Mouse (Mus musculus) testis, adult 2 months (tissue): ENCODE results near the gene Ehbp1. TPM values are rescaled to one million over a fixed set of nuclear protein-coding genes. Genes with fewer than 3 reads are reported as not detected.

Experiments used
- H3K27ac ChIP-seq: fragments of 200-500 bp; 2 replicates; pipeline ENCODE4 v1.5.1; 2012; ENCODE audit warnings: low read depth, low read length; ENCODE audit not compliant: control insufficient read depth, insufficient read depth
- H3K27me3 ChIP-seq: fragments of 200-500 bp; 2 replicates; pipeline ENCODE4 v1.6.1; 2012; ENCODE audit warnings: mild to moderate bottlenecking, low read length, moderate library complexity; ENCODE audit not compliant: control insufficient read depth, insufficient read depth
- H3K36me3 ChIP-seq: fragments of 200-500 bp; 2 replicates; pipeline ENCODE4 v1.6.1; 2012; ENCODE audit warnings: mild to moderate bottlenecking, low read length; ENCODE audit not compliant: control insufficient read depth, insufficient read depth
- H3K4me1 ChIP-seq: fragments of 200-500 bp; 2 replicates; pipeline ENCODE4 v1.6.1; 2012; ENCODE audit warnings: low read length; ENCODE audit not compliant: control insufficient read depth, insufficient read depth
- H3K4me3 ChIP-seq: fragments of 200-500 bp; 2 replicates; pipeline ENCODE4 v1.5.1; 2012; ENCODE audit warnings: low read depth, mild to moderate bottlenecking, low read length, moderate library complexity, mixed read lengths; ENCODE audit not compliant: control insufficient read depth
- CTCF ChIP-seq: fragments of 200-500 bp; IDR thresholded peaks from 2 replicates; pipeline ENCODE4 v1.5.1; 2012; ENCODE audit warnings: low read depth, mild to moderate bottlenecking, inconsistent platforms, low read length, moderate library complexity; ENCODE audit not compliant: control insufficient read depth, insufficient read depth, insufficient replicate concordance
- POLR2A ChIP-seq: fragments of 200-500 bp; IDR thresholded peaks from 2 replicates; pipeline ENCODE4 v1.6.1; 2012; ENCODE audit warnings: low read depth, mild to moderate bottlenecking, inconsistent platforms, low read length, moderate library complexity; ENCODE audit not compliant: control insufficient read depth
- polyA plus RNA-seq: library from polyadenylated mRNA; depleted of rRNA; stranded (reverse); fragments of >200 nt; gene quantifications from 2 replicates; pipeline ENCODE4 v1.2.3, GENCODE M21; 2012

Ehbp1 gene
- polyA plus RNA-seq, 1 experiment = 13.1 TPM

DNA sequence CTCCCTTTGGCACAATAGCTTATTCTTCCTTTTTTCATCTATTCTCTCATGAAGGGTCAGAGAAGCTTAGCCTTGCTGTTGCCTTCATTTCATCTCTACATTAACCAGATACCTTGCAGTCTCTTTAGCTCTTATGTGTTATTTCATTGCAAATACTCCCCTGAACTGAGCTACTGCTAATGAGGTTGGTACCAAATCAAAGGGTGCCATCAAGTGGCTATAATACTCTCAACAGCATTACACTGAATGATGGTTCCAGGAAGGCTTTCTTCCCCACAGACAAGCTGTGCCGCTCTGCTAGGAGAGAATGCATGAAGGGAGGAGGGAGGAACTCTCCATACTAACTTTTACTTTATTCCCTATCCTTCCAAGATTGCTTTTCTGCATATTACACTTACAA is 135.5 kb downstream of the Ehbp1 start:
- H3K4me3 ChIP-seq = no peak overlapping the region
- TF ChIP-seq CTCF (no peak), POLR2A (no peak)
- no peaks in the 10 kb centered on the region for H3K36me3 ChIP-seq
- no peaks in the 10 kb centered on the region for H3K27me3 ChIP-seq
- no peak overlapping the region for H3K27ac ChIP-seq
- H3K4me1 ChIP-seq = no peaks in the 10 kb centered on the region

DNA sequence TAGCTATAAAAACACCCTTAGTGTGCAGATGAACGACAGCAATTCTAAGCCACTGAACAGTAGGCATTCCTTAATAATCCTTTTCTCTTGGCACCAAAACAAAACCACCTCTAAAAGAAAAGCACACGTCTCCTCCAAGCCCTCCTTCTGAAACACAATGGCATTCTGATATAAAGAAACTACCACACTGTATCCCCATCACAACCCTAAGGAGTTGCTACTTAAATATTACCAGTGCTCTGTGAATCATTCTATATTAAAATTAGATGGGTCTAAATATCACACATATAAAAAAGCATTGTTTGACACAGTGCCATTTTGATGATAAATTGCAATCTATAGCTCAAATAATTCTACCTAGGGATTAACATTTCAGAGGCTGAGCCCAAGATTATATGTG is 135.9 kb downstream of the Ehbp1 start:
- Histone ChIP-seq H3K4me1 (no peaks in the 10 kb centered on the region), H3K27ac (no peak overlapping the region), H3K27me3 (no peaks in the 10 kb centered on the region), H3K4me3 (no peak overlapping the region), H3K36me3 (no peaks in the 10 kb centered on the region)
- no peak for TF ChIP-seq CTCF
- TF ChIP-seq POLR2A = no peak

DNA sequence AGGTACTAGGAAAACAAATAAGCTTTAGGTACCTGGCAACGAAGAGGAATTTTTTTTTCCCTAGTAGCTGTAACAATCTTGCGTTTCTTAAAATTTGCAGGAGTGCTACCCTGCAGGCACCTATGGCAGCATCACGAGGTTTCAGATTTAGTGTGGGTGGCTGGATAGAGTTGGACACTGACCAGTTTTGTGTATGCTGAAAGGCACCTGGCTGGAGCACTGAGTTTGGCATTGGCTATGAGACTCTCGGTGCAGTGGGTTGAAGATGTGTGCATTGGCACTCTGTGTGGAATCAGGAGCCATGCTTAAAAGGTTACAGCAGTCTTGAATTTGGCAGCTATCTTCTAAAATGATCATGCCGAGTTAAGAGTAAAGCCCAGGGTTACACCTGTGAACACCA is 138.7 kb downstream of the Ehbp1 start:
- no peaks in the 10 kb centered on the region for H3K36me3 ChIP-seq
- H3K4me1 ChIP-seq = no peaks in the 10 kb centered on the region
- no peak overlapping the region for H3K27ac ChIP-seq
- no peak overlapping the region for H3K4me3 ChIP-seq
- H3K27me3 ChIP-seq = no peaks in the 10 kb centered on the region
- TF ChIP-seq CTCF = no peak
- TF ChIP-seq POLR2A = no peak

DNA sequence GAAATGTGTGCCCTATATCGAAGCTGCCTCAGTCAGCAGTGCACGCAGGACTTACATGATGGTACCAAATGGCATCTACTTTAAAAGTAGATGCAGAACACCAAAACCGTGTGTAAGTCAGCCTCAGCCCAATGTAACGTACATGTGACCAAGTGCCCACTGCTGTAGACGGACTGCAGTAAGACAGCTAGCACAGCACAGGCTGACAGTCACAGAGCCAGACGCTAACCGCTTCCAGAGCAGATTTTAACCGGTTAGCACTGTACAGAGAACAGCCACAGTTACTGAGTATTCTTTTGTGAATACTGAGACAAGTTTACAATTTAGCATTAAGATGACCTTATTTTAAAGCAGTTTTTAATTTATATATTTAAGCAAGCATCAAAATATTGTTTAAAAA is 141.0 kb downstream of the Ehbp1 start:
- no peaks in the 10 kb centered on the region for H3K36me3 ChIP-seq
- no peaks in the 10 kb centered on the region for H3K4me1 ChIP-seq
- no peak overlapping the region for H3K4me3 ChIP-seq
- no peaks in the 10 kb centered on the region for H3K27me3 ChIP-seq
- H3K27ac ChIP-seq = no peak overlapping the region
- TF ChIP-seq POLR2A = no peak
- TF ChIP-seq CTCF = no peak

DNA sequence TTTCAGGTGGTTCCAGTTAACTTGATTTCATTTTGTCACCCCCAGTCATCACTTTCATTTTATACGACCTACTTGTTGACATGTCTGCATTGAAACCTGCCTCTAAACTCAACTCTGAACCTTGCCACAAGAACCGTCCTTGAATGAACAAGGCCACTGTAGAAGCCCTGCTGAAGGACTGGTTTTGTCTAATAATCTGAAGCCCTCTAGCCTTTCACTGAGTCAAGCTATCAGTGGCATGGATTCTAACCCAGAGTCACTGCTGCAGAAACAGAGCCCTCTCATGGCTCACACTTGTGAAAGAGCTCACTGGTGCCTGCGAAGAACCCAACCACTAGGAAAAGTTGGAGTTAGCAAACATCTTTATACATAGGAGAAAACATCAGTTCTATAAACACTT is 142.2 kb downstream of the Ehbp1 start:
- Histone ChIP-seq H3K27me3 (no peaks in the 10 kb centered on the region), H3K27ac (no peak overlapping the region), H3K4me3 (no peak overlapping the region), H3K4me1 (no peaks in the 10 kb centered on the region), H3K36me3 (no peaks in the 10 kb centered on the region)
- TF ChIP-seq POLR2A (no peak), CTCF (no peak)

DNA sequence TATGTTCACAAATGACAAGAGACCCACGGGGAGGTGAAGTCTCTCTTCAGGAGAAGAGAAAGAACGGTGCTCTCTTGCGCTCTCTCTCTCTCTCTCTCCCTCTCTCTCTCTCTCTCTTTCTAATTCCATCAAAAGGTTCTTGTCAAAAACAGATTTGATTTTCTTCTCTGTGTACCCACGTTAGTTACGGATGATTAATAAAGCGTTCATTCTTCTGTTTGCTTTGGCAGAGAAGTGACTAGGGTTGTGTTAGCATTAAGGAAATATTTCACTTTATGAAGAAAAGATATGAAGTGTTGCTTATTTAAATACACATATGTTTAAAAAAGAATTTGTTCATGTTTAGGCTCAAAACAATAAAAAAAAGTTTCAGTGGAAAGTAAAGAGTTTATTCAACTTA is 143.7 kb downstream of the Ehbp1 start:
- Histone ChIP-seq H3K4me1 (no peaks in the 10 kb centered on the region), H3K4me3 (no peak overlapping the region), H3K27me3 (no peaks in the 10 kb centered on the region), H3K36me3 (no peaks in the 10 kb centered on the region), H3K27ac (no peak overlapping the region)
- TF ChIP-seq CTCF = no peak

DNA sequence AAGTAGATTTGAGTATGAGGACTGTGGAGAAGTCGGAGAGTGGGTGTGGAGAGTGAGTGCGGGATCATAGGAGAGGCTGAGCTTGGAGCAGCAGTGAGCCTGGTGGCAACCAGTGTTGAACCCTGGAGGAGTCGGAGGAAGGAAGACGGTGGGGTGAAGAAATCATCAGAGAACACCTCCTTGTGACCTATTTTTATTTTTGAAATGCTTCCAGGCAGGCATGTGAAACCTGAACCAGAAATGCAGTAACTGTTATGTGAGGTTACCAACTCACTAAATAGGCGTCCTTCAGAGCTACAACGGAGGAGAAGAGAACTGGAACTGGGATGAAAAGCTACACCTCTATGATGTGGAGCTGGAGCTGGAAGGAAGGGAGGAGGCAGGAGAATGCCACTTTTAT is 144.2 kb downstream of the Ehbp1 start:
- Histone ChIP-seq H3K27me3 (no peaks in the 10 kb centered on the region), H3K36me3 (no peaks in the 10 kb centered on the region), H3K27ac (no peak overlapping the region), H3K4me3 (no peak overlapping the region), H3K4me1 (no peaks in the 10 kb centered on the region)
- TF ChIP-seq POLR2A = no peak
- TF ChIP-seq CTCF = no peak

DNA sequence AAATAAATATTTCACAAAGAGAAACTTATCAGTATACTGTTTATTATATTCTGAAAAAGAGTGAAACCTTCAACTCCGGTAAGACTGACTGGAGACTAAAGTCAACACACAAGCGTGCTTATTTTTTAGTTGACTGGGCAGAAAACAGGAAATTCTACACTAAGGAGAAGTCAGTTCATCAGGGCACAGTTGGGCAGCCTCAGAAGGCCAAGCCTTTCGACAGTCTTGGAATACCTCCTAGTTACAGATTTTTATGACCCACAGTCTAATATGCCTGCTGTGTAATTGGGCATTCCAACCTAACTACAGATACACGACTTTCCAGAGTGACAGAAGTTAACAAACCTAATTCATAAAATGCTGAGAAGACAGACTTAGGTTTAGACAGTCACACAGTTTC is 145.3 kb downstream of the Ehbp1 start:
- H3K27me3 ChIP-seq = no peaks in the 10 kb centered on the region
- no peak overlapping the region for H3K27ac ChIP-seq
- H3K4me1 ChIP-seq = no peaks in the 10 kb centered on the region
- TF ChIP-seq POLR2A (no peak), CTCF (no peak)
- no peak overlapping the region for H3K4me3 ChIP-seq
- no peaks in the 10 kb centered on the region for H3K36me3 ChIP-seq
